Mouse (Mus musculus) frontal cortex, postnatal 14 days (tissue): ENCODE data around the gene Prph.

Experiments
- DNase-seq, 2 experiments: peaks; one replicate each; pipeline ENCODE4 v3.0.0; 2022; ENCODE audit warnings: low spot score in 2 of 2

The Prph gene

GRCm38 (mm10) chr15:99055040-99055439 lies at the start of gene Prph:
Prph (plus strand) TSS chr15:99055174.
- no peak for DNase-seq

DNA sequence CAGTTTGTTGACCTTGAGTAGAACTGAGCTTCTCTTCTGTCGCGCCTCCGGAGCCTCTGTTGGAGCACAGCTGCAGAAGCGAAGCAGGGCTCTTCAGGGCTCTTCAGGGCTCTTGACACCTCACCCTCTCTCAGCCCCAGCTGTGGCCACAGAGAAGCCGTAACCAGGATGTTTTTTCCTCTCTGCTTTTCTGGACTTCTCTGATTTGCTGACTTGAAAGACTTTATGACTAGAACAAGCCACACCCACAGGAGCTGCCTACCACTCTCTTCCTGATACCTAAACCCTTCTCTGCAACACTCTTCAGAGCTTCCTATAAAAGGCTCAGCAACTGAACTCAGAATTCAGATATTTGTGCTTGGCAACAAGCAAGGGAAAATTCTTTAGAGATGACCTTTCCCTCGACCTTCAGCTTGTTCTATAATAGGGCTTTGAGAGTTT lies 46.2 kb upstream of the Prph start:
- DNase-seq = no peak

- no peak for DNase-seq
Observed at GRCm38 (mm10) chr15:99010896-99011295, 44.1 kb upstream of the Prph start.

GRCm38 (mm10) chr15:99011946-99012345 lies 43.0 kb upstream of the Prph start:
- DNase-seq = no peak

DNA sequence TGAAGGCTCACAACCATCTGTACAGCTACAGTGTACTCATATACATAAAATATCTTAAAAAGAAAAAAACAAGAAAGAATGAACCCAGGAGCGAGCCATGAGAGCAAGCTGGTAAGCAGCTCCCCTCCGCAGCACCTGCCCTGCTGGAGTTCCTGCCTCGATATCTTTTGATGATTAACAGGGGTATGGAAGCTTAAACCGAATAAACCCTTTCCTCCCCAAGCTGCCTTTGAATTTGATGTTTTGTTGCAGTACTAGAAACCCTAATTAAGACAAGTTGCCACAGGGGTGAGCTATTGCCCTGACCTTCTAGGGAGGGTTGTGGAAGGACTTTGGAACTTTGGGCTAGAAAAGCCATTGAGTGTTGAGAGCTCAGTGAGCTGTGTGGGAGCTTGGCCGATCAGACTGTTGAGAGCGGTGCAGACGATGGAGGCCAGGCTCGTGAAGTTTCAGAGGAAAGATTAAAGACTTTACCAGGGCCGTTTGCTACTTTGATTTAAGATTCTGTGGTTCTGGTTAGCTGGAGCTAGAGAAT lies 40.4 kb upstream of the Prph start:
- no peak for DNase-seq

- no peak for DNase-seq
Observed at GRCm38 (mm10) chr15:99017355-99017761, 37.6 kb upstream of the Prph start.

DNA sequence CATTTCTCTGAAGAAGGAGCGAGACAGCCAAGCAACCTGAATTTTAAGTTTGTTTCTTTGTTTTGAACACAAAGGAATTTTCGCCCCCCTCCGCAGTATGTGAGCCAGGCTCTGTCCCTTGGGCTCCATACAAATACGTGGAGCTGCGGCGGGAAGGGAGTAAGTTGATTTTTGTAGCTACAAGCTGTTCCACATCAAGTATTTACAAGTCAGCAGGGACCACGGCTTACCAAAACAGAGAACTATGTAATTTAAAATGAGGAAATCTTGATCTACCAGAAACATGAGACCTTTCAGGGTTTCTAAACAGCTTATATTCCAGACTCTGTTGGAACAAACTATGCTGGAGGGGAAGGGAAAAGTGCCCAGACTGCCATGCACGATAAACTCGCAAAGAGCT lies 37.0 kb upstream of the Prph start:
- DNase-seq = no peak

GRCm38 (mm10) chr15:99018630-99019029 lies 36.3 kb upstream of the Prph start:
- DNase-seq = no peak

DNA sequence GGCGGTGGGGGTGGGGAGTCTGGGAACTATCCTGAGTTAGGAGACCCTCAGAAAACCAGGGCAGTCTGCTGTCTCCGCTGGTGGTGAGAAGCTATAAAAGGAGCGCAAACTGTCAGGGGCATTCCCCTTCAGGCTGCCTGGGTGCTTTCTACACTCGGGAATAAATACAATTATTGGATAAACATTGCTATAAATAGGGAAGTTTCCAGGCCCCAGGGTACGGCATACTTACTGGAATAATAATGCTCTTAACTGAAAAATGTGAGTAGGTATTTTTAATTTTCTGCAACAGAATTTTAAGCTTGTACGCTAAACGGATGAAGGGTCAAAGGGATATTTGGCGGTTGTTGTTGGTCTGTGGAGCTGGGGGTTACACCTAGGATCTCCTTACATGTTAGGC lies 35.5 kb upstream of the Prph start:
- DNase-seq = no peak

DNA sequence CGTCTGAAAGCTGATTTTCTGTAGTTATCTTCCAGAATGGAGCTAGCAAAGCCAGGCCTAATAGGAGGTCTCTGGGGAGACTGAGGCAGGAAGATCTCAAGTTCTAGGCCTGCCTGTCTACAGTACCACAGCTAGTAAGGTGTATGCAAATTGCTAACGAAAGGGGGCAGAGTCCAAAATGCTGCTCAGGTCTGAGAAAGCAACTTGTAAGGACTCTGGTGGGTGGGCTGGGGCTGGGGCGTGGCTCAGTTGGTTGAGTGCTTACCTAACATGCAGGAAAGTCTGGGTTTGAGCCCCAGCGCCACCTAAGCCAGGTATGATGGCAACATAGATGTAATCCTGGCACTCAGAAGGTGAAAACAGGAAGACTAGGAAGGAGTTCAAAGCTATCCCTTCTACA lies 34.8 kb upstream of the Prph start:
- no peak for DNase-seq

DNA sequence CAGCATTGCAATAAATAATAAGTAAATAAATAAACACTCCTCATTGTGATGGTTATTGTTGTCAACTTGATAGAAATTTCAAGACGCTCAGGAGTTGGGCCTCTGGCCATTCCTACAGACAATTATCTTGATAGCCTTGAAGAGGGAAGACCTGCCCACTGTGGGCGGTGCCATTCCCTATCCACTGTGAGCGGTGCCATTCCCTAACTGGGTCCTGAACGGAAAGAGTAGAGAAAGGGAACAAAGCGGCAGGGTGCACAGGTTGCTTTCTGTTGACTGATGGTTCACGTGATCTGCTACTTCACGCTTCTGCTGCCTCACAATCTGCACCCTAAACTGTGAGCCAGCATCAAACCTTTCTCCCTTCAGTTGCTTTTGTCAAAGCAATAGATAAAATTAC lies 33.7 kb upstream of the Prph start:
- DNase-seq = no peak

DNA sequence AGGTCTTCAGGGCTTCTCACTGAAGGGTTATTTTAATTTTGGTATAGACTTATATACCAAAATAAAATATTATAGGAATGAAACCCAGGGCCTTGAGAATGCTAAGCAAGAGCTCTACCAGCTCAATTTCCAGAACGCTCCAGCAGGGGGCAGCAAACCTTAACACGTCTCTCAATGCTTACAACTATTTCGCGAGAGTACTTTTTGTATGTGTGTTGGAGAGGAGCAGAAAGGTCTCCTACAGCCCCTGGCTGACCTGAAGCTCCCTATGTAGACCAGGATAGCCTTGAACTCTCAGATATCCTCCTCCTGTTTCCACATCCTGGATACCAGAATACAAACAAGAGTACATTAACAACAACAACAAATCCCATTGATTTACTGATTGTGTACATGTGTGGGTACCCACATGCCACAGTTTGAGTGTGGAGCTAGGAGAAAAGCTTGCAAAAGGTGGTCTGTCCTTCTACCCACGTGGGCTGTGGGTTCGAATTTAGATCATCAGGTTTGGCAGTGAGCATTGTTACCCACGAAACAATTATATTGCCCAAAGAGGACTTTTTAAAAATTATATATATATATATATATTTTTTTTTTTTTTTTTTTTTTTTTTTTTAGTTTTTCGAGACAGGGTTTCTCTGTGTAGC lies 30.2 kb upstream of the Prph start:
- DNase-seq = peak; percentile 36 to 81

- no peak for DNase-seq
Observed at GRCm38 (mm10) chr15:99025414-99025813, 29.6 kb upstream of the Prph start.

GRCm38 (mm10) chr15:99026259-99026658 lies 28.7 kb upstream of the Prph start:
- DNase-seq = no peak

DNA sequence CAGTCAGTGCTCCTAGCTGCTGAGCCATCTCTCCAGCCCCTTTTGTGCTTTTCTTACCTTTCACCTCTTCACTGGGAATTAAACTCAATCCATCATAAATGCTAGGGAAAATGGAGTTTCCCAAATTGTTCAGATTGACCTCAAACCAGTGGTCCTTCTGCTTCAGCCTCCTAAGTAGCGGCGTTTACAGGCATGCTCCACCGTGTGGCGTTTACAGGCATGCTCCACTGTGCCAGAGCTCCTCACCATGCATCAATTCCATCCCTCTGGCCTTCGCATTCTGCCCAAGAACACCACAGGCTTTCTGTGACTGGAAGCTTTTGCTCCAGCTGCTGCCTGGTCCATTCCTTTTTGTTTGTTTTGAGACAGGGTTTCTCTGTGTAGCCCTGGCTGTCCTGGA lies 27.9 kb upstream of the Prph start:
- no peak for DNase-seq

- DNase-seq = no peak
Observed at GRCm38 (mm10) chr15:99028874-99029458, 26.0 kb upstream of the Prph start.

DNA sequence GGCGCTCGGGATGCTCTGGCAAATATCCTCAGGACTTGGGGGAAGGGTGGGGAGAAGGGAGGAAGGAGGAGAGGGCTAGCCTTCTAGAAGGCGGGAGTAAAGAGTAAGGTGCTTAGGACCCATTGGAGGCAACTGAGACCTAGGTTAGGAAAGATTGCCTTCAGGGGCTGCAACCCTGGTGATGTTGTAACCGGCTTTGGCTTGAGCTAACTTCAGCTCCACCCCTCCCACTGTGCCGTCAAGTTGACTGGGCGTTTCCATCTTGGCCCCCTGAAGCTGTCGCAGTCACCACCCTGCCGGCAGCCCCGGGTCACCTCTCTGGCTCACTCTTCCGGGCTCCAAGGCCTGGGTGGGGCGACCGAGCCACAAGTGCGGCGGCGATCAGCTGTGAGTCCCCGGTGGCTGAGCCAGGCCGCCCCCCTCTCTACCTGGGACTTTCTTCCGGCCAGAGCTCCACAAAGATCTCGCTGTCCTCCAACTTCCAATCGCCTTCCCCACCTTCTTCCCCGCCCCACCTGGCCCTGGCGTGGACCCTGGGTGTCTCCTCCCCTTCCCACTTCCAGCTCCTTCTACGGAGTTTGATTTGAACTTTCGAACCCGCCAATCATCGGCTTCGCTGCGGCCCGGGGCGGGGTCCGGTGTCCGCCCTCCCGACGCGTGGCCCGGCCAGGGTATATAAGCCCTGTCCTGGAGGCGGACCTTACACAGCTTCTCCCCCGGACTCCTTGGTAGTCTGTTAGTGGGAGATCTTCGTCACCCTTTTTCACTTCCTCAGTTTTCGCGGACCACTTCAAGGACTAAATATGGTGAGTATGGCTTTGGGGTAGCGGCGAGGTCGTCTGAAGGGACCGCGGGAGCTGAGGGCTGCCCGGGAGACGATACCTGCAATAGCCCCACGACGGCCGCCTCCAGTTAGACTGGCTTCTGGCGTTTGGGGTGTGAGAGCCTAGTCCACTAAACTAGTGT lies 25.1 kb upstream of the Prph start, which contains the start of gene Tuba1c:
TSS of gene Tuba1c (plus strand) at position 273 of the 966 bp plus-strand sequence.
- peak; percentile 33 to 34 for DNase-seq

- no peak for DNase-seq
Observed at GRCm38 (mm10) chr15:99030585-99031387, 24.2 kb upstream of the Prph start.

- no peak for DNase-seq
Observed at GRCm38 (mm10) chr15:99031388-99031675, 23.6 kb upstream of the Prph start.

DNA sequence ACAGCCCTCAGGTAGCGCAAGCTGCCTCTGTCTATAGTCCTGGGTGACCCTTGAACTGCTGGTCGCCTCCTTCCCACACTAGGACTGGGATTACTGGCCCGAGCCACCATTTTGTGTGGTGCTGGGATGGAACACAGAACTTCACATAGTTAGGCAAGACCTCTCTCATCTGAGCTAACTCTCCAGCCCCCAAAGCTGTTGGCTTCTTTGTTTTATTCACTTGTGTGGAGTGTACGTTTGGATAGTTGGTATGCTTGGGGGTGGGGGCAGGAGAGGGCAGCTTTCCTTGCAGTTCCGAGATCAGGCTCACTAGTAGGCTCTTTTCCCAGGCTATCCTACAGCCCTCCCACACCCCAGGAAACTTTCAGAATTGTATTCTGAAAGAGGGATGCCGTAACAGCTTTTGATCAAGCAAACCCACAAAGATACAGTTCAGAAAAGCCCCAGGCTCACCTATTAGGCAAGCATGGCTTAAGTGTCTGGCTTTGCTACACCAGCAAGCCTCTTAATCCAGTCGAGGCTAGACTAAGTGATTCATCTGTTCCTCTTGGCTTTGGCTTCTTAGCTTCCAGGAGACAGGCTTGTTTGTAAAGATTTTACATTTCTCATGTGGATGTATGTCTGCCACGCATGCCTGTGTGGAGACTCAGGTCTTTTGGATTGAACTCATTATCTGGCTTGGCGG lies 22.8 kb upstream of the Prph start:
- no peak for DNase-seq

DNA sequence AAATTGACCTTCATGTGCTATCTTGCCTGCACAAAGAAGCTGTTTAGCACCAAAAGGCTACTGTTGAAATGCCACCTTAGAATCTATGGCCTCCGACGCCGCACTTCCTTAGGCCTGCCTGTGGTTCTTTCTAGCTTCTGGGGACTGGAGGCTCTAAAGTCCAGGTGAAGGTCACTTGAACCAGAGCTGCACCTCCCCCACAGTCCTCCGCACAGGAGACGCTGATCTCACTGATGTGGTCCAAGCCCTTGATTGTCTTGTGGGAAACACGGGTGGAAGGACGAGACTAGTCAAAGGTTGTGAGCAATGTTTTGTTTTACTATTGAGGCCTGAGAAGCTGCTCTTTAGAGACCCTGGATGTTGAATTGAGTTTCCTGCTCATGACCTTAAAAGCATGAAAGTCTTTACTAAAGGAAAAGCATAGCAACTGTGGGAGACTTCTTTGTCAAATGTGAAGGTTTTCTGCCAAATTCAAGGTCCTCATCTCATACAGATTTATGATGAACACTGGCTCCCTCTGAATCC lies 22.2 kb upstream of the Prph start:
- no peak for DNase-seq
